Mouse (Mus musculus) embryonic facial prominence, embryonic 12.5 days (tissue): Measurements from ENCODE around the gene Mcemp1. TPM values are rescaled to one million over a fixed set of nuclear protein-coding genes. Genes with fewer than 3 reads are reported as not detected.

Experiments used
- ATAC-seq: fragments of 200-750 bp; cut with Nextera tagmentation; 2 replicates; pipeline ENCODE4 v1.8.0; 2017; ENCODE audit not compliant: insufficient number of reproducible peaks, insufficient read depth, low FRiP score, low TSS enrichment
- H3K27ac ChIP-seq: fragments of 300-500 bp; sonication (generic); 2 replicates; pipeline ENCODE4 v1.5.1; 2016; ENCODE audit warnings: mild to moderate bottlenecking
- H3K27me3 ChIP-seq: fragments of 300-500 bp; sonication (generic); 2 replicates; pipeline ENCODE4 v1.6.1; 2016; ENCODE audit warnings: mild to moderate bottlenecking, moderate library complexity
- H3K36me3 ChIP-seq: fragments of 300-500 bp; sonication (generic); 2 replicates; pipeline ENCODE4 v1.6.1; 2016; ENCODE audit warnings: mild to moderate bottlenecking
- H3K4me1 ChIP-seq: fragments of 300-500 bp; sonication (generic); 2 replicates; pipeline ENCODE4 v1.6.1; 2016
- H3K4me2 ChIP-seq: fragments of 300-500 bp; sonication (generic); replicated peaks from 2 replicates; pipeline ENCODE4 v1.6.1; 2016; ENCODE audit warnings: mild to moderate bottlenecking, moderate library complexity
- H3K4me3 ChIP-seq: fragments of 300-500 bp; sonication (generic); 2 replicates; pipeline ENCODE4 v1.5.1; 2016; ENCODE audit warnings: mild to moderate bottlenecking
- H3K9ac ChIP-seq: fragments of 300-500 bp; sonication (generic); 2 replicates; pipeline ENCODE4 v1.6.1; 2016; ENCODE audit warnings: mild to moderate bottlenecking, moderate library complexity
- H3K9me3 ChIP-seq: fragments of 300-500 bp; sonication (generic); 2 replicates; pipeline ENCODE4 v1.6.1; 2016; ENCODE audit warnings: mild to moderate bottlenecking, moderate library complexity
- WGBS: fragments of 180-500 bp; shearing (Covaris S2); methylation state at CpG from one replicate; pipeline ENCODE4 v1.1.7; 2016; 5-methylcytosine and 5-hydroxymethylcytosine counted together
- polyA plus RNA-seq: library from polyadenylated mRNA; unstranded; fragments of >200 nt; fragmentation: Nextera tagmentation; extraction: Ambion mirVana; gene quantifications from 2 replicates; pipeline ENCODE4 v1.2.1, GENCODE M21; 2016

Gene Mcemp1
- polyA plus RNA-seq = 0.10 and 0.20 TPM in 2 replicates

DNA sequence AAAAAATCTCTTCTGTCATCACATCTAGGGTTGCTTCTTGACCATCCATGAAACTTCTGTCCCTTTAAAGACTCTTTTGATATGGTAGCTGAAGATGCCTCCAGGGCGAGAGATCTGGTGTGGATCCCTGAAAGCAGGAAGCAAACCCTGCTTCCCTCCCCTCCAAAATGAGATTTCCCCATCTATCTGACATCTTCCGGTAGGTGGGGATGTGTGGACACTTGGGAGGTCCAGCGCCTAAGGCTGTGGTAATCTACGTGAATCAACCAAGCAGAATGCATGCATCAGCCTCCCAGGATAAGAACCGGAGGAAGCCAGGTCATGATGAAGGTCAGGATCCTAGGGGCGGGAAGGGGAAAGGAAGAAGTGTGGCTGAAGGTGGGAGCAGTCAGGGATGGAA is at the start of gene Mcemp1:
Gene Mcemp1, plus strand, starts transcription at position 248 of the 400 bp plus-strand sequence.
- Histone ChIP-seq H3K4me2 (no peak within 1 kb of the TSS), H3K36me3 (no peaks in the 10 kb centered on the region), H3K4me3 (no peak within 1 kb of the TSS), H3K9me3 (no peaks in the 10 kb centered on the region), H3K4me1 (no peaks in the 10 kb centered on the region), H3K9ac (no peak within 1 kb of the TSS), H3K27me3 (no peaks in the 10 kb centered on the region), H3K27ac (no peak within 1 kb of the TSS)
- 63% methylated on average over 6 of the region's 6 CpGs for WGBS
- no peak for ATAC-seq

DNA sequence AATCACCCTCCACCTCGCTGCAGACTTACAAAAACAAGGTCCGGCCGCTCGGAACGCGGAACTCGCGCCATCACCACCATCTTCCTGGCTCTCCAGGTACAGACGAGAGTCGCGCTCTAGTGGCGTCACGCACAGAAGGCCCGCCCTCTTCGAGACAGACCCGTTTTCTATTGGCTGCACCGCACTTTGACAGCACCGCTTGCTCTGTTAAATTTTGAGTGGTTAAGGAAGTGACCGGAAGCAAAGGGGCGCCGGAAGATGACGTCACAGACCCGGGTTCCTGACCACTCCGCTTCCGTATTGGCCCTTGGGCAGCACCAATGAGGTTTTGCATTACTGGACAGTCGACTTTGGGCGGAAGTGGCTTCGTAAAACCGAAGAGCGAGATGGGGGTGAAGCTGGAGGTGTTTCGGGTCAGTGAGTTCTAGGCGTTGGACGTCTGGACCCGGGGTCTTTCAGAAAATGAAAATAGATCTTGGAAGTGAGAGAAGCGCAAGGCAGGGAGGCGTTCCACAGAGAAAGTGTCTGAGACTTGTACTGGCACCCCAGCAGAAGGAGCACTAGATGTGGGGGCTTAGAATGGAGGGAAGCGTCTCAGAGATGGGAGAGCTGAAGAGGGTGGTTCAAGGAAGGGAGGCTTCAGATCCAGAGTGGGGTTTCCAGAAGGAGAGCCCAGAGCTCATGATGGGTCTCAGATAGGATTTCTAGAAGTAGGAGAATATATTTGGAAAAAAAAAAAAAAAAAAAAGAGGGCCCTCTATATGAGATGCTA is 44.2 kb upstream of the Mcemp1 start, which contains the start of the genes Xab2 and Pet100:
Gene Xab2, minus strand, starts transcription at position 118 of the 772 bp plus-strand sequence.
Gene Pet100, plus strand, starts transcription at position 350 of the 772 bp plus-strand sequence.
- 1% methylated on average over 37 of the region's 37 CpGs for WGBS
- no peak within 1 kb of the TSS for H3K27ac ChIP-seq
- H3K4me3 ChIP-seq = peak within 1 kb of the TSS; percentile 95
- H3K27me3 ChIP-seq = no peaks in the 10 kb centered on the region
- no peaks in the 10 kb centered on the region for H3K9me3 ChIP-seq
- peaks cover 21% of the 10 kb centered on the region for H3K36me3 ChIP-seq
- H3K4me2 ChIP-seq = peak within 1 kb of the TSS; percentile 71
- H3K9ac ChIP-seq = peak within 1 kb of the TSS; percentile 74
- ATAC-seq = peak; percentile 96
- peaks cover 13% of the 10 kb centered on the region for H3K4me1 ChIP-seq

DNA sequence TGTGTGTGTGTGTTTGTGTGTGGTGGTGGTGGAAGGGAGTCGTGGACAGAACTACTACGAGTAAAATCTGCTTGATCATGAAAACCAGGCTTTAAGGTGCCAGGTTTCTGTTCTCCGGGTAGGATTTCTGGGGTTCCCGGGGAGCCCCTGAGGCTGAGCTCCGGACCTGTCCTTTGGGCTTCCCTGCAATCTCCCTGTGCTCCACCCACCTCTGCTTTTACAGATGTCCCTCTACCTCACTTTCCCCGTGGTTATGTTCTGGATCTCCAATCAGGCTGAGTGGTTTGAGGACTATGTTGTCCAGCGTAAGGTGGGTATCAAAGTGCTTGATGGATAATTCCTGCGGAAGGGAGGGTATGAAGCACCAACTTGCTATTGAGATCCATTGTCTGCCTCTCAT is 43.4 kb upstream of the Mcemp1 start:
- H3K4me2 ChIP-seq = peak overlapping the region; percentile 71

DNA sequence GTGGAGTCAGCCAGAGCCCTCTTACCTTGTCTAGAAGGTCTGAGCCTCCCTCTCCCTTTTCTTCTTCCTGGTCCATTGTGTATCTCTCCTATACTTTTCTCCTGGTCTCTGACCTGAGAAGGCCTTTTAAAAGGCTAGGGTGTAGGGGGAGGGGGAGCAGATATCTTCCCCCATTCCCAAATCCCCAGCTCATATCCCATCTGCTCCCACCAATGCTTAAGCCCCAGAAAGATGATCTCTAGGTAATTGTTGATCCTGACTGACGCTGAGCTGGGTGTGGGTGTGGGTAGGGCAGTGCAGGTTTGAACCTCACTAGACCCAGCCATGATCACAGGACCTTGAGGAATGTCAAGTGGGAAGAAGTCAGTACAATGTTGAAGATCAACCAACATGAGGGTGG is 40.1 kb upstream of the Mcemp1 start, which contains the start of gene Pcp2:
Gene Pcp2, minus strand, starts transcription at position 101 of the 400 bp plus-strand sequence.
- H3K4me3 ChIP-seq = no peak within 1 kb of the TSS
- H3K4me2 ChIP-seq = no peak within 1 kb of the TSS
- no peaks in the 10 kb centered on the region for H3K9me3 ChIP-seq
- peaks cover 5% of the 10 kb centered on the region for H3K4me1 ChIP-seq
- H3K9ac ChIP-seq = no peak within 1 kb of the TSS
- H3K27ac ChIP-seq = no peak within 1 kb of the TSS
- no peak for ATAC-seq
- H3K27me3 ChIP-seq = peaks cover 12% of the 10 kb centered on the region
- WGBS = 43% methylated on average over 1 of the region's 1 CpGs
- no peaks in the 10 kb centered on the region for H3K36me3 ChIP-seq

More for the DNA sequence above, 43.4 kb upstream of the Mcemp1 start:
- Histone ChIP-seq H3K27me3 (no peaks in the 10 kb centered on the region), H3K9me3 (no peaks in the 10 kb centered on the region), H3K36me3 (0 out of 2 replicates have a peak, but pooled peaks cover 15% of the 10 kb centered on the region), H3K27ac (no peak overlapping the region), H3K9ac (peak overlapping the region; percentile 57), H3K4me3 (peak overlapping the region; percentile 95), H3K4me1 (peaks cover 13% of the 10 kb centered on the region)
- no peak for ATAC-seq
- WGBS = 62% methylated on average over 8 of the region's 8 CpGs

DNA sequence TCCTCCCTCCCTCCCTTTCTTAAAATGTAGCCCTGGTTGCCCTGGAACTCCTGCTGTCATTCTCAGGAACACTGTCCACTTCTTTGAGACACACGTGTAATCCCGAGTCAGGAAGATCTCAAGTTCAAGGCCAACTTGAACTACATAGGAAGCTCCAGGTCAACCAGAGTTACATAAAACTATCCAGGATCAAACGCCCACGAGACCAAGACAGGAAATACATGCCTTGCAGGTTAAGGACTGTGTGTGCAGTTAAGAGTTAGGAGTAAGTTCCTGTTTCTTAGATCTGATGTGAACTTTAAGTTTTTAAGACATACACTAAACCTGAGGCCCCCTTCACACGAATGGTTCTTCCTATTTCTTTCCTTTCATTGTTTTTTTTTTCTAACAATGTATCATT is 38.6 kb upstream of the Mcemp1 start:
- no peaks in the 10 kb centered on the region for H3K9me3 ChIP-seq
- H3K27ac ChIP-seq = no peak overlapping the region
- 63% methylated on average over 5 of the region's 5 CpGs for WGBS
- no peak for ATAC-seq
- H3K9ac ChIP-seq = no peak overlapping the region
- peaks cover 25% of the 10 kb centered on the region for H3K27me3 ChIP-seq
- peaks cover 3% of the 10 kb centered on the region; the same call in 1 of the 2 replicates for H3K4me1 ChIP-seq
- no peak overlapping the region for H3K4me3 ChIP-seq
- no peak overlapping the region for H3K4me2 ChIP-seq
- H3K36me3 ChIP-seq = no peaks in the 10 kb centered on the region

DNA sequence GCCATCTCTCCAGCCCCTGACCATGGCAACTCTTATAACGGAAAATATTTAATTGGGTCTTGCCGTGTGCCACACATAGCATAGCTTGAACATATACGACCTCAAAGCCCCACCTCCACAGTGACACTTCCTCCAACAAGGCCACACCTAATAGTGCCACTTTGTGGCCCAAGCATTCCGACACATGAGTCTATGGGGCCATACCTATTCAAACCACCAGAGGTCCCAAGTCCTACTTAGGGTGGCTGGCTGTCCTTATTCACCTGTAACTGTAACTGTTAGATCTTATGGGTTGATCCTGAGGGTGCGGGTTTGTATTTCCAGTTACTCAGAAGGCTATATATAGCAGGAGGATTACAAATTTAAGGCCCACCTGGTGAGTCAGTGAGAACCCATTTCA is 37.5 kb upstream of the Mcemp1 start:
- H3K4me3 ChIP-seq = no peak overlapping the region
- H3K4me2 ChIP-seq = no peak overlapping the region
- no peaks in the 10 kb centered on the region for H3K9me3 ChIP-seq
- peaks cover 26% of the 10 kb centered on the region for H3K27me3 ChIP-seq
- no peak overlapping the region for H3K27ac ChIP-seq
- 32% methylated on average over 5 of the region's 5 CpGs for WGBS
- H3K9ac ChIP-seq = no peak overlapping the region
- H3K36me3 ChIP-seq = no peaks in the 10 kb centered on the region
- ATAC-seq = no peak
- no peaks in the 10 kb centered on the region for H3K4me1 ChIP-seq

DNA sequence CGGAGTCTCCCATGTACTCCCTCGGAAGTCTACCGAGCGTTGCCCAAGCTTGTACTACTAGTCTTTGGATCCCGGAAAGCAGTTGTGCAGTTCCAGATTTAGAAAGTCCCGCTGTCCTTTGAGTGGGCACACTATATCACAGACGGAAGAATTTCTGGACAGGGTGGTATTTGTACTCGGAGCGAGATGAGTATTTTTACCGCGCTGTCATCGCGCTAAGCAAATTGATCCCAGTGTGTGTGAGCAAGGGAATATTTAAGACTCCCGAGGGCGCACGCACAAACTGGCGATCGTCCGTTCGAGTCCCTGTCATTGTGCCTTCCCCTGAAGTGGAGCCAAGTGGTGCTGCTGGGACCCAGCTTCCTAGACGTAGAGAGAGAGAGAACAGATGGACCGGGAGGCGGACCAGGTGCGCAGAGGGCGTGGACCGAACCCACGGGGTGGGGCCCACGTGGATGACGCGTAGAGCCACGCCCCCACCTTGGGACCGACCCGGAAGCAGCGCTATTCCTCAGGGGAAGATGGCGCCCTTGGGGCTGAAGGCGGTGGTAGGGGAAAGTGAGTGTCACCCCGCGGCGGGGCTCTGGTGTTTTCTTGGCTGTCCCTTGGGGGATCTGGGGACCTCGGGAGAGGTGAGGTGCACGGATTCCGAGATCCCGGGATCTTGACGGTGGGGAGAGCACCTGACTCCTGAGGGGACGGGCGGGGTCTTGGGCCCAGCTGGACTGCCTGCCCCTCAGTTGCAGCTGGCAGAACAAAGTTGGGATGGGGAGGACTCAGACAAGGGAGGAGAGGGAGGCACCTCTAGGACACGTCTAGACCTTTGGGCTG is 34.7 kb upstream of the Mcemp1 start, which contains the start of gene Stxbp2:
Gene Stxbp2, plus strand, starts transcription at position 309 of the 831 bp plus-strand sequence.
- Histone ChIP-seq H3K27ac (no peak within 1 kb of the TSS), H3K4me3 (peak within 1 kb of the TSS; percentile 51), H3K27me3 (peaks cover 26% of the 10 kb centered on the region), H3K36me3 (no peaks in the 10 kb centered on the region), H3K4me1 (no peaks in the 10 kb centered on the region), H3K9ac (peak within 1 kb of the TSS; percentile 33; the same call in 1 of the 2 replicates), H3K9me3 (no peaks in the 10 kb centered on the region), H3K4me2 (peak within 1 kb of the TSS; percentile 74)
- 0 out of 2 replicates have a peak, but pooled peaks have one; percentile 67 for ATAC-seq
- 6% methylated on average over 47 of the region's 47 CpGs for WGBS

DNA sequence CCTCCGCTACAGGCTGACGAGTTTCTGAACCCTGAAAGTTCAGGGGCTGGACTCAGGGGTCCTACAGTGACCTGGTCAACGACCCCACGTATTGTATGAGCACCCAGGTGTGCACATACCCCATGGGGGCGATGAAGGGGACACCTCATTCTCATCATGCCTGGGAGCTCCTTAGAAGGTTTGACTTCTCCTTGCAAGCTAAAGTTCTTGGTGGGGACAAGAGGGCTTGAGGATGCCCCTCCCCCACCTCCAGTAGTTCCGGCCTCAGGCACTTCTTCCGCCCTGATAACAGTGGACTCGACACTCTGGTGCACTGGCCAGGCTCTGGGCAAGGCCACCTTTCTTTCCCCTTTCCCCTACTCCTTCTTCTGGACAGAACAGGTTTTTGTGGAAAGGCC is 34.1 kb upstream of the Mcemp1 start:
- H3K4me1 ChIP-seq = no peaks in the 10 kb centered on the region
- H3K27me3 ChIP-seq = peaks cover 26% of the 10 kb centered on the region
- no peak overlapping the region for H3K9ac ChIP-seq
- H3K36me3 ChIP-seq = no peaks in the 10 kb centered on the region
- WGBS = 8% methylated on average over 8 of the region's 8 CpGs
- H3K4me3 ChIP-seq = peak overlapping the region; percentile 51
- H3K27ac ChIP-seq = no peak overlapping the region
- peak overlapping the region; percentile 74 for H3K4me2 ChIP-seq
- 0 out of 2 replicates have a peak, but pooled peaks have one; percentile 13 for ATAC-seq
- H3K9me3 ChIP-seq = no peaks in the 10 kb centered on the region

DNA sequence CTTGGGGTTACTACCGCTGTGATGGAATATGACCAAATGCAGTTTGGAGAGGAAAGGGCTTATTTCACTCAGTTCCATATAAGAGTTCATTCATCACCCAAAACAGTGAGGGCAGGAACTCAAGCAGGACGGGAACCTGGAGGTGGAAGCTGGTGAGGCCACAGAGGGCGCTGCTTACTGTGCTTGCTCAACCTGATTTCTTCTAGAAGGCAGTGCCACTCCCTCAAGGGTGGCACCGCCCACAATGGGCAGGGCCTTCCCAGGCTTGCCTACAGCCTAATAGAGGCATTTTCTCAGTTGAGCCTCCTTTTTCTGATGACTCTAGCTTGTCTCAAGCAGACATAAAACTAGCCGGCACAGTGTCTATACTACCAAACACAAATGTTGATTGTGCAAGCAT is 19.8 kb upstream of the Mcemp1 start:
- Histone ChIP-seq H3K4me1 (no peaks in the 10 kb centered on the region), H3K9ac (no peak overlapping the region), H3K36me3 (no peaks in the 10 kb centered on the region), H3K27me3 (no peaks in the 10 kb centered on the region), H3K27ac (no peak overlapping the region), H3K4me2 (no peak overlapping the region), H3K4me3 (no peak overlapping the region), H3K9me3 (no peaks in the 10 kb centered on the region)
- no peak for ATAC-seq
- WGBS = 22% methylated on average over 5 of the region's 5 CpGs

DNA sequence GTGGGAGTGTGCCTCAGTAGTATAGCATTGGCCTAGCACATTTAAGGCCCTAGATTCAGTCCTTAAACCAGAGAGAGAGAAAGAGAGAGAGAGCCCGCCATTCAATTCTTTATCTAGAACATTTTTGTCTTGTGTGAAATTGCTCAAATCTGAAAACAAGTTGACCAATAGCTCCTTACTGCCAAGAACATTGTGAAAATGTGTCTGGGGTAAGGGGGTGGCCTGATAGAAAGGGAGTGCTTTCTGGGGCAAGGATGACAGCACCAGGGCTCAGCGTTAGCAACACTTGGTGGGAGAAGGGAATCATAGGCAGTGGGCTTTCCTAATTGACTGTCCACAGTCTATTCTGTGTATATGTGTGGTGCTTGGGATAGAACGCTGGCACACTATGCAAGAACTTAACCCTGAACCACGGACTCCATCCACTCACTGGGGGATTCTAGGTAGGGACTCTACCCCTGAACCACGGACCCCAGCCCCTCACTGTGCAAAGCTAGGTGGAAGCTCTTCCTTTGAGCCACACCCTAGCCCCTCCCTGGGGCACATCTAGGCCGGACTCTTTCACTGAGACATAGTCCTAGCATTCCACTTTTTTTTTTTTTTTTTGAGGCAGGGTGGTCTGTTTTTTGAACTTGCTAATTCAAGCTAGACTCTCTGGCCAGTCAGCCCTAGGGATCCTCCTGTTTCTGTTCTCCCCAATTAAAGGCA is 18.6 kb upstream of the Mcemp1 start:
- WGBS = 78% methylated on average over 6 of the region's 6 CpGs
- ATAC-seq = no peak
- H3K4me2 ChIP-seq = no peak overlapping the region
- no peaks in the 10 kb centered on the region for H3K36me3 ChIP-seq
- no peak overlapping the region for H3K9ac ChIP-seq
- H3K27me3 ChIP-seq = no peaks in the 10 kb centered on the region
- H3K9me3 ChIP-seq = no peaks in the 10 kb centered on the region
- no peak overlapping the region for H3K4me3 ChIP-seq
- H3K4me1 ChIP-seq = no peaks in the 10 kb centered on the region
- no peak overlapping the region for H3K27ac ChIP-seq

DNA sequence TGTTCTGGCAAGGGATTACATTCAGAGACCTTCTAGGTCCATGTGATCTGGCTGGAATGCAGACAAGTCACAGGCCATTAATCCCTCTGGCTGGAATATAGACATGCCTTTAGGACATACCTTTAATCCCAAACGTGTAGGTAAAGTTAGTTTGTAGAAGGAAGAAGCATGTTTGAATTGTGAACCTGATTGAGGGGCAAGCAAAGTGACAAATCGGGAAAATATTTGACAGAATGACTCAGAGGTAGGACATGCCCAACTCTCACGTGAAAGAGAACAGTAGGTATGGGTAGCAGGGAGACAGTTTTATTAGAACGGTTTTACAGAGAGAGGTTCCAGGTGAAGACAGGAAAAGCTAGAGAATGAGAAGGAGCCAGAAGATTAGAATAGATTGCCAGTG is 18.0 kb upstream of the Mcemp1 start:
- H3K27ac ChIP-seq = no peak overlapping the region
- no peak overlapping the region for H3K9ac ChIP-seq
- no peak overlapping the region for H3K4me3 ChIP-seq
- 78% methylated on average over 4 of the region's 4 CpGs for WGBS
- no peaks in the 10 kb centered on the region for H3K27me3 ChIP-seq
- no peaks in the 10 kb centered on the region for H3K36me3 ChIP-seq
- no peak overlapping the region for H3K4me2 ChIP-seq
- H3K4me1 ChIP-seq = no peaks in the 10 kb centered on the region
- ATAC-seq = no peak
- no peaks in the 10 kb centered on the region for H3K9me3 ChIP-seq
